Mouse (Mus musculus) liver, embryonic 16.5 days (tissue): ENCODE data around the gene Mindy3. TPM values are rescaled to one million over a fixed set of nuclear protein-coding genes. Genes with fewer than 3 reads are reported as not detected.

Source experiments
- ATAC-seq: fragments of 200-750 bp; cut with Nextera tagmentation; 2 replicates; pipeline ENCODE4 v1.8.0; 2017; ENCODE audit warnings: low read depth, mild to moderate bottlenecking, moderate number of reproducible peaks, moderate library complexity
- H3K27ac ChIP-seq: fragments of 300-500 bp; sonication (generic); 2 replicates; pipeline ENCODE4 v1.5.1; 2014; ENCODE audit warnings: mild to moderate bottlenecking, low read length
- H3K27me3 ChIP-seq: fragments of 300-500 bp; sonication (generic); 2 replicates; pipeline ENCODE4 v1.6.1; 2014; ENCODE audit warnings: low read depth, low read length, mixed read lengths; ENCODE audit not compliant: control insufficient read depth, insufficient read depth
- H3K36me3 ChIP-seq: fragments of 300-500 bp; sonication (generic); 2 replicates; pipeline ENCODE4 v1.6.1; 2014; ENCODE audit warnings: mild to moderate bottlenecking; ENCODE audit not compliant: control insufficient read depth, insufficient read depth
- H3K4me1 ChIP-seq: fragments of 300-500 bp; sonication (generic); 2 replicates; pipeline ENCODE4 v1.6.1; 2014; ENCODE audit warnings: low read depth, low read length, mixed read lengths; ENCODE audit not compliant: control insufficient read depth
- H3K4me2 ChIP-seq: fragments of 300-500 bp; sonication (generic); 2 replicates; pipeline ENCODE4 v1.6.1; 2014; ENCODE audit warnings: low read depth, low read length, mixed read lengths
- H3K4me3 ChIP-seq: fragments of 300-500 bp; sonication (generic); 2 replicates; pipeline ENCODE4 v1.5.1; 2014; ENCODE audit warnings: low read depth, mild to moderate bottlenecking, low read length
- H3K9ac ChIP-seq: fragments of 300-500 bp; sonication (generic); 2 replicates; pipeline ENCODE4 v1.6.1; 2014; ENCODE audit warnings: low read depth, low read length
- H3K9me3 ChIP-seq: fragments of 300-500 bp; sonication (generic); replicated peaks from 2 replicates; pipeline ENCODE4 v1.6.1; 2016; ENCODE audit warnings: low read length; ENCODE audit not compliant: control insufficient read depth
- WGBS: fragments of 180-500 bp; shearing (Covaris S2); extraction: QIAGEN DNeasy Blood & Tissue Kit; methylation state at CpG from one replicate; pipeline ENCODE4 v1.1.7; 2014; ENCODE audit not compliant: insufficient replicate concordance; 5-methylcytosine and 5-hydroxymethylcytosine counted together
- polyA plus RNA-seq: library from polyadenylated mRNA; unstranded; fragments of >200 nt; fragmentation: Nextera tagmentation; extraction: Ambion mirVana; gene quantifications from 2 replicates; pipeline ENCODE4 v1.2.1, GENCODE M21; 2015

The Mindy3 gene
- polyA plus RNA-seq, 1 experiment from 2014 or later, result 10.8 TPM

DNA sequence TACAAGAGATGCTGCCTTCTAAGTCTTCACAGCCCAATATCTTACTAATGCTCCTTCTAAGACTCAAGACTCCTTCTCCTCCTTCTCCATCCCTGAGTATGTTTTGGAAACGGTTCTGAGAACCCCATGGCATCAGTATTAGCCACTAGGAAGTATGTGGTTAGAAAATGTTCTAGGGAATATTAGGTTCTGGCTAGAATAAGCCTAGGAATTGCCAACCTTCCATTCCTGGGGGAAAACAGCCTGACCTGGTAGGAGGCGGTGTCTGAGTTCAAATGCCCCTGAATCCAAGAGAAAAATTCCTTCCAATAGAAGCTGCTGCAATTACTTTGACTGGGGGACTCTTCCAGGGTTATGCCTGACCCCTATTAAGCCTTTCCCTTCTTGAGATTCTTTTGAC lies 93.4 kb downstream of the Mindy3 start:
- Histone ChIP-seq H3K9ac (no peak overlapping the region), H3K4me1 (no peaks in the 10 kb centered on the region; the same call in none of the 2 replicates), H3K27me3 (no peaks in the 10 kb centered on the region), H3K4me2 (no peak overlapping the region), H3K9me3 (no peaks in the 10 kb centered on the region), H3K36me3 (no peaks in the 10 kb centered on the region), H3K27ac (no peak overlapping the region), H3K4me3 (no peak overlapping the region)
- WGBS, result 58% methylated on average over 2 of the region's 2 CpGs
- no peak for ATAC-seq

DNA sequence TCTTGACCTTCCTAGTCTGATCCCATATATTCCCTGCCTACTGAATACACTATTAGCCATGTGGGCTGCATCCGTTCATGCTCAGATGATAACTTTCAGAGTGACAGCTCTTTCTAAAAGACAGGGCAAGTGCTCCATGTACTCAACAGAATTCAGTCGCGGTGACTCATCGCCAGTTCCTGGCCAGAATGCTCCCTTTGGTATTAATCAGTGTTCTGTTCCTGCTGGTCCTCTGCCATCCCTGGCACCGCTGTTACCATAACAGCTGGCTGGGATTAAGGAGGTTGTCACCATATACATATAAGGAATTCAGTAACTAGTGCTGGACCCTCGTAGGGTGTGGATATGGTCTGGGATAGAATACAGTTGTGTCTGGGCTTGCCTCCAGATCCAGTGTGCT lies 93.9 kb downstream of the Mindy3 start:
- Histone ChIP-seq H3K9me3 (no peaks in the 10 kb centered on the region), H3K4me2 (no peak overlapping the region), H3K27ac (no peak overlapping the region), H3K27me3 (no peaks in the 10 kb centered on the region), H3K4me1 (no peaks in the 10 kb centered on the region; the same call in none of the 2 replicates), H3K36me3 (no peaks in the 10 kb centered on the region), H3K4me3 (no peak overlapping the region), H3K9ac (no peak overlapping the region)
- WGBS, result 78% methylated on average over 6 of the region's 6 CpGs
- no peak for ATAC-seq

GRCm38 (mm10) chr2:12320914-12321313 lies 98.4 kb downstream of the Mindy3 start:
- no peak for ATAC-seq
- no peaks in the 10 kb centered on the region for H3K9me3 ChIP-seq
- H3K27me3 ChIP-seq, result no peaks in the 10 kb centered on the region
- WGBS, result 61% methylated on average over 4 of the region's 4 CpGs
- no peaks in the 10 kb centered on the region for H3K36me3 ChIP-seq
- no peak overlapping the region for H3K9ac ChIP-seq
- H3K4me2 ChIP-seq, result no peak overlapping the region
- no peak overlapping the region for H3K4me3 ChIP-seq
- no peak overlapping the region for H3K27ac ChIP-seq
- no peaks in the 10 kb centered on the region for H3K4me1 ChIP-seq

- ATAC-seq, result no peak
- no peaks in the 10 kb centered on the region for H3K36me3 ChIP-seq
- no peaks in the 10 kb centered on the region for H3K4me1 ChIP-seq
- H3K4me2 ChIP-seq, result no peak overlapping the region
- no peak overlapping the region for H3K4me3 ChIP-seq
- H3K9ac ChIP-seq, result no peak overlapping the region
- no peaks in the 10 kb centered on the region for H3K27me3 ChIP-seq
- no peak overlapping the region for H3K27ac ChIP-seq
- no peaks in the 10 kb centered on the region for H3K9me3 ChIP-seq
- 79% methylated on average over 3 of the region's 3 CpGs for WGBS
Observed at GRCm38 (mm10) chr2:12318715-12319114, 100.6 kb downstream of the Mindy3 start.

DNA sequence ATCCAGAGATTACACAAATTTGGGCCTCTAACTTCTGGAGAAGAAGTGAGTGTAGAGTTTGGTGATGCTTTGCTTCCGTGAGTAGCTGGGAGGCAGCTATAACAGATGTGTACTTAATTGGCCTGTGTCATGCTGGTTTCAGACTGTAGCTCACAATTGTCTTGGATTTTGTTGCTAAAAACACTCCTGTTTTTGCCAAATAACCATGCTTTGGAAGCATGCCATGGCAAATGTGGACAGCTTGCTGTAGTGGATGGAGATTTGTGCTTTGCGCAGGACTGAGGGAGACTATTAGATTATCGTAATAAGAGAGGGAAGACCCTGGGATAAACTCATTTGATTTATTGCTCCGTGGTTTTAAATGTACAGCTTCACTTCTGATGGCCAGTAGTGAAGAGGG lies 101.2 kb downstream of the Mindy3 start:
- ATAC-seq, result no peak
- no peak overlapping the region for H3K27ac ChIP-seq
- H3K9ac ChIP-seq, result no peak overlapping the region
- no peaks in the 10 kb centered on the region for H3K9me3 ChIP-seq
- no peaks in the 10 kb centered on the region for H3K27me3 ChIP-seq
- H3K36me3 ChIP-seq, result no peaks in the 10 kb centered on the region
- H3K4me2 ChIP-seq, result no peak overlapping the region
- H3K4me3 ChIP-seq, result no peak overlapping the region
- 70% methylated on average over 4 of the region's 4 CpGs for WGBS
- no peaks in the 10 kb centered on the region for H3K4me1 ChIP-seq

DNA sequence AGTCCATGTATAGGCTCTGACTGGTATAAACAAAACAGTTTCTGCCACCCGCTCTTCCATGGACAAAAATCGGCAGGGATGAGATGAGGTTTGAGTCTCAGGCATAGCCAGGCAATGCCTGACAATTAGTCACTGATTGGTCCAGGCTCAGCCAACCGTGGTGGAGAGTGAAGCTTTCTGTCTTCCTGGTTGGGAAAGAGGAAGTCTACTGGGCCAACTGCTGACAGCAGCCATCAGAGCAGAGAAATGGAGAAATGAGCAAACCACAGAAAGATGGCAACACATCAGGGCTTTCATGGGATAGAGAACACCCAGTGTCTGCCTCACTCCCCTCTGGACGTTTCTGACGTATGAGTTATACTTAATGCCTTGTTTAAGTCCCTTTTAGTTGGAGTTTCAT lies 101.9 kb downstream of the Mindy3 start:
- H3K4me2 ChIP-seq, result no peak overlapping the region
- WGBS, result 43% methylated on average over 5 of the region's 5 CpGs

DNA sequence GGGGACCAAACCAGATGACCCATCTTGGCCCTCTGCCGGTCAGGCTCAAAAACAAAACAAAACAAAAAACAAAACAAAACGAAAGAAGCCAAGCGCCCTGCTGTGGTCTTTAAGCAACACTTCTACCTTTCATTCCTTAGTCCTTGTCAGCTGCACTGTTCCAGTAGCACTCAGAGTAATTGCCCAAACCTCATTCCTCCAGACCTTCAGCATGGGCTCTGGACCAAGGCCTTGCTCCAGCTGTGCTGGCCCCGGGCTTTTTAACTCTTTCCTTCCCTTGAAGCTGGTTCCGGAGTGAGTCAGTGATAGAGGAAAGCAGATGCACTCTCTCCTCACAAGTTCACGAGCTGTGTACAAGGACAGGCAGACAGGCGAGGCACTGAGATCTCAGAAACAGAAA lies 102.9 kb downstream of the Mindy3 start:
- no peak for ATAC-seq

More for the DNA sequence above, 101.9 kb downstream of the Mindy3 start:
- no peak overlapping the region for H3K4me3 ChIP-seq
- H3K9me3 ChIP-seq, result no peaks in the 10 kb centered on the region
- no peak overlapping the region for H3K27ac ChIP-seq
- H3K9ac ChIP-seq, result no peak overlapping the region
- no peaks in the 10 kb centered on the region for H3K27me3 ChIP-seq
- H3K36me3 ChIP-seq, result no peaks in the 10 kb centered on the region
- no peaks in the 10 kb centered on the region for H3K4me1 ChIP-seq
- ATAC-seq, result peak; percentile 48

GRCm38 (mm10) chr2:12314028-12314427 lies 105.2 kb downstream of the Mindy3 start:
- no peak overlapping the region for H3K27ac ChIP-seq
- H3K9ac ChIP-seq, result no peak overlapping the region
- no peak overlapping the region for H3K4me3 ChIP-seq
- H3K9me3 ChIP-seq, result no peaks in the 10 kb centered on the region
- ATAC-seq, result no peak
- H3K4me2 ChIP-seq, result no peak overlapping the region
- 52% methylated on average over 6 of the region's 6 CpGs for WGBS
- H3K4me1 ChIP-seq, result no peaks in the 10 kb centered on the region
- H3K36me3 ChIP-seq, result no peaks in the 10 kb centered on the region
- H3K27me3 ChIP-seq, result no peaks in the 10 kb centered on the region

More for the DNA sequence above, 102.9 kb downstream of the Mindy3 start:
- 54% methylated on average over 7 of the region's 7 CpGs for WGBS
- Histone ChIP-seq H3K9me3 (no peaks in the 10 kb centered on the region), H3K4me3 (no peak overlapping the region), H3K4me2 (no peak overlapping the region), H3K9ac (no peak overlapping the region), H3K36me3 (no peaks in the 10 kb centered on the region), H3K27me3 (no peaks in the 10 kb centered on the region), H3K4me1 (no peaks in the 10 kb centered on the region), H3K27ac (no peak overlapping the region)

GRCm38 (mm10) chr2:12308466-12308865 lies 110.8 kb downstream of the Mindy3 start:
- no peaks in the 10 kb centered on the region for H3K27me3 ChIP-seq
- H3K36me3 ChIP-seq, result no peaks in the 10 kb centered on the region
- no peaks in the 10 kb centered on the region for H3K9me3 ChIP-seq
- no peak for ATAC-seq
- H3K9ac ChIP-seq, result no peak overlapping the region
- no peak overlapping the region for H3K4me2 ChIP-seq
- no peak overlapping the region for H3K27ac ChIP-seq
- H3K4me1 ChIP-seq, result no peaks in the 10 kb centered on the region
- H3K4me3 ChIP-seq, result no peak overlapping the region

- Histone ChIP-seq H3K9ac (no peak overlapping the region), H3K27me3 (peaks cover 3% of the 10 kb centered on the region), H3K4me3 (no peak overlapping the region), H3K4me2 (no peak overlapping the region), H3K9me3 (no peaks in the 10 kb centered on the region), H3K27ac (no peak overlapping the region), H3K4me1 (no peaks in the 10 kb centered on the region), H3K36me3 (no peaks in the 10 kb centered on the region)
- ATAC-seq, result no peak
Observed at GRCm38 (mm10) chr2:12307311-12307710, 112.0 kb downstream of the Mindy3 start.
